Mouse (Mus musculus) CH12.LX (cell line): ENCODE measurements at regions not wholly inside any gene's neighbourhood (a gene's known extent, or its start where the extent isn't known, plus 50 kb on each side); places are given as distances from the start of the nearest gene placed in this dataset.

Experiments
- CTCF ChIP-seq, 2 experiments: IDR thresholded peaks in 1 of 2; conservative IDR thresholded peaks in 1 of 2; 2 replicates each; pipeline ENCODE4 v1.5.1; 2011 to 2012; ENCODE audit warnings: low read depth in 2 of 2, low read length in 2 of 2, improper control_type of control experiment in 1 of 2, inconsistent platforms in 1 of 2, mild to moderate bottlenecking in 1 of 2, moderate library complexity in 1 of 2
- POLR2A ChIP-seq: IDR thresholded peaks from 2 replicates; pipeline ENCODE4 v1.6.1; 2011; ENCODE audit warnings: low read depth, mild to moderate bottlenecking, improper control_type of control experiment, low read length

GRCm38 (mm10) chr17:75893559-75893958 is 341.8 kb upstream of the Fam98a start:
- TF ChIP-seq POLR2A (no peak), CTCF (conservative IDR thresholded peaks at IDR 0.05 in 1 of 2, IDR thresholded peaks at IDR 0.05 in 1 of 2; ENCODE audit: low read depth in 2 of 2, low read length in 2 of 2) (no peak)
